Mouse (Mus musculus) limb, embryonic 14.5 days (tissue): ENCODE measurements at regions not wholly inside any gene's neighbourhood (a gene's known extent, or its start where the extent isn't known, plus 50 kb on each side); places are given as distances from the start of the nearest gene placed in this dataset.

ENCODE experiments used
- ATAC-seq: fragments of 200-750 bp; cut with Nextera tagmentation; 2 replicates; pipeline ENCODE4 v1.8.0; 2017; ENCODE audit warnings: low read depth, moderate number of reproducible peaks, moderate TSS enrichment; ENCODE audit not compliant: low FRiP score
- DNase-seq: peaks from one replicate; pipeline ENCODE4 v3.0.0-alpha.2; 2015; ENCODE audit warnings: low spot score
- H3K27ac ChIP-seq: fragments of 300-500 bp; sonication (generic); replicated peaks from 2 replicates; pipeline ENCODE4 v1.5.1; 2014; ENCODE audit warnings: low read depth, mild to moderate bottlenecking, low read length, moderate library complexity, mixed read lengths
- H3K27me3 ChIP-seq: fragments of 300-500 bp; sonication (generic); 2 replicates; pipeline ENCODE4 v1.6.1; 2014; ENCODE audit warnings: low read length, mixed read lengths; ENCODE audit not compliant: control insufficient read depth, insufficient read depth
- H3K36me3 ChIP-seq: fragments of 300-500 bp; sonication (generic); 2 replicates; pipeline ENCODE4 v1.6.1; 2014; ENCODE audit warnings: mild to moderate bottlenecking, low read length, moderate library complexity, mixed read lengths; ENCODE audit not compliant: control insufficient read depth, insufficient read depth
- H3K4me1 ChIP-seq: fragments of 300-500 bp; sonication (generic); 2 replicates; pipeline ENCODE4 v1.6.1; 2014; ENCODE audit warnings: antibody characterized with exemption, low read length, mixed read lengths; ENCODE audit not compliant: control insufficient read depth, insufficient read depth
- H3K4me2 ChIP-seq: fragments of 300-500 bp; sonication (generic); replicated peaks from 2 replicates; pipeline ENCODE4 v1.6.1; 2014; ENCODE audit warnings: low read depth, mild to moderate bottlenecking, low read length, moderate library complexity; ENCODE audit not compliant: severe bottlenecking
- H3K4me3 ChIP-seq: fragments of 300-500 bp; sonication (generic); replicated peaks from 2 replicates; pipeline ENCODE4 v1.5.1; 2014; ENCODE audit warnings: low read length
- H3K9ac ChIP-seq: fragments of 300-500 bp; sonication (generic); 2 replicates; pipeline ENCODE4 v1.6.1; 2014; ENCODE audit warnings: mild to moderate bottlenecking, low read depth, low read length, moderate library complexity; ENCODE audit not compliant: severe bottlenecking
- H3K9me3 ChIP-seq: fragments of 300-500 bp; sonication (generic); 2 replicates; pipeline ENCODE4 v1.6.1; 2016; ENCODE audit warnings: low read length; ENCODE audit not compliant: control insufficient read depth
- POLR2A ChIP-seq: fragments of 200-500 bp; IDR thresholded peaks from 2 replicates; pipeline ENCODE4 v1.8.0; 2012; ENCODE audit warnings: inconsistent platforms, mild to moderate bottlenecking, moderate library complexity, borderline replicate concordance; ENCODE audit not compliant: insufficient read depth, insufficient read length; ENCODE audit errors: extremely low read depth
- WGBS: fragments of 180-500 bp; shearing (Covaris S2); extraction: QIAGEN DNeasy Blood & Tissue Kit; methylation state at CpG from one replicate; pipeline ENCODE4 v1.1.7; 2014; 5-methylcytosine and 5-hydroxymethylcytosine counted together

- Histone ChIP-seq H3K27me3 (no peaks in the 10 kb centered on the region), H3K36me3 (no peaks in the 10 kb centered on the region), H3K4me1 (peaks cover 35% of the 10 kb centered on the region), H3K27ac (peak overlapping the region; percentile 66), H3K4me3 (no peak overlapping the region), H3K9ac (no peak overlapping the region), H3K9me3 (no peaks in the 10 kb centered on the region; the same call in 1 of the 2 replicates), H3K4me2 (no peak overlapping the region)
- no peak for TF ChIP-seq POLR2A
- DNase-seq (peak; percentile 55), ATAC-seq (peak; percentile 66)
- WGBS: 31% methylated on average over 5 of the region's 5 CpGs
Measured at GRCm38 (mm10) chr10:42089686-42090085, 71.4 kb upstream of the Armc2 start.

GRCm38 (mm10) chr10:42089235-42089625 lies 71.0 kb upstream of the Armc2 start:
- ATAC-seq (peak; percentile 86), DNase-seq (peak; percentile 86)
- H3K27me3 ChIP-seq: no peaks in the 10 kb centered on the region
- 17% methylated on average over 3 of the region's 3 CpGs for WGBS
- peak overlapping the region; percentile 66 for H3K27ac ChIP-seq
- peaks cover 35% of the 10 kb centered on the region for H3K4me1 ChIP-seq
- no peaks in the 10 kb centered on the region; the same call in 1 of the 2 replicates for H3K9me3 ChIP-seq
- H3K4me3 ChIP-seq: no peak overlapping the region
- TF ChIP-seq POLR2A: no peak
- no peak overlapping the region for H3K9ac ChIP-seq
- peak overlapping the region; percentile 1 for H3K4me2 ChIP-seq
- no peaks in the 10 kb centered on the region for H3K36me3 ChIP-seq

DNA sequence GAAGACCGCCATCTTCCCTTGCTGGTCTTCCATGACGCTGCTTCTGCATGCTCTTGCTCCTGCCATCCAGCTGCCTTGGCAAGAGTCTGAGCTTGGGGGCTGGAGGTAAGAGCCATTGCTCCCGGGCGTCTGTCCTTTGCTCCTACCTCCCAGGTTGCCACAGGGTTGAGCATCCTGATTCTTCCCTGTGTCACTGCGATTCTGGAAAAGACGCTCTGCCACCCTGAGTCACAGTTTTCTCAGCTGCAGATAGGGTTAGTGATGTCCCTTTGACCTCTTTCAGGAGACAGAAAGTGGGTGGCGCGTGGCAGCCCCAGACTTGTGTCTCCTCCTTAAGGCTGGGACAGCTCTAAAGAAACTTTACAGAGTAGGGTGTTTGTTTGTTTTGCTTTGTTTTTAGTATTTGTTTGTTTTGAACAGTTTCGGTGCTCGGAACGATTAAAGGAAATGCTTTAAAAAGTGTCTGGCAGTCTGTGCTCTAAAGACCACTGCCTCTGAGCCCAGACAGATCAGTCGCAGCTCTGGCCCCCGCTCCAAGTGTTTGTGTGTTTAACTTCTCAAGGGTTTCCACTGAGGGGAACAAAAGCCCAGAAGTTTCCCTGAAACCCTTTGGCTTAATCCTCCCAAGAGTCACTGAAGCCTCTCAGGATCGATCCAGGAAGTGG lies 70.5 kb upstream of the Armc2 start:
- H3K9me3 ChIP-seq: no peaks in the 10 kb centered on the region; the same call in 1 of the 2 replicates
- WGBS: 52% methylated on average over 14 of the region's 14 CpGs
- no peak for TF ChIP-seq POLR2A
- no peaks in the 10 kb centered on the region for H3K36me3 ChIP-seq
- H3K27ac ChIP-seq: peak overlapping the region; percentile 66
- H3K27me3 ChIP-seq: no peaks in the 10 kb centered on the region
- H3K9ac ChIP-seq: no peak overlapping the region
- ATAC-seq: no peak; the same call in 1 of the 2 replicates
- no peak for DNase-seq
- peak overlapping the region; percentile 1 for H3K4me2 ChIP-seq
- peaks cover 35% of the 10 kb centered on the region for H3K4me1 ChIP-seq
- no peak overlapping the region for H3K4me3 ChIP-seq

- H3K4me1 ChIP-seq: peaks cover 33% of the 10 kb centered on the region
- no peak overlapping the region for H3K27ac ChIP-seq
- H3K4me3 ChIP-seq: no peak overlapping the region
- H3K4me2 ChIP-seq: no peak overlapping the region
- H3K9ac ChIP-seq: no peak overlapping the region
- no peaks in the 10 kb centered on the region for H3K27me3 ChIP-seq
- no peak for TF ChIP-seq POLR2A
- no peak for ATAC-seq
- 82% methylated on average over 3 of the region's 3 CpGs for WGBS
- H3K9me3 ChIP-seq: no peaks in the 10 kb centered on the region; the same call in 1 of the 2 replicates
- no peaks in the 10 kb centered on the region for H3K36me3 ChIP-seq
- no peak for DNase-seq
Measured at GRCm38 (mm10) chr10:42087906-42088305, 69.7 kb upstream of the Armc2 start.

DNA sequence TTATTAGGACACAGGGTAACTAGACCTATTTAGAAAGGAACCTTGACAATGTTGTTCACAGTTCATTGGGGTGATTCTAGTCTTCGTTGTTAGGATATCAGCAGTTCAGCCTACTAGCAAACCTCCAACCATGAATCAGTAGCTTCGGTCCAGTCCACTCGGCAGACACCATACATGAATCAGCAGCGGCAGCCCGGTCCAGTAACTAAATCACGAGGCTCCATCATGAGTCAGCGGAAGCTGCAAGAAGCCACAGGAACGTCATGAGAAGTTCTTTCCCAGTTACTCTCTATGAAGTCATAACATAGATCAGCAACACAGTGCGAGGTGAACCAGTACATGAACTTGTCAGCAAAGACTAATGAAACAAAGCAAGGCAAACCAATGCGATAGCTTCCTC lies 68.4 kb upstream of the Armc2 start:
- ATAC-seq (no peak), DNase-seq (no peak)
- TF ChIP-seq POLR2A: no peak
- Histone ChIP-seq H3K27ac (no peak overlapping the region), H3K4me2 (no peak overlapping the region), H3K4me3 (no peak overlapping the region), H3K9me3 (no peaks in the 10 kb centered on the region; the same call in 1 of the 2 replicates), H3K4me1 (peaks cover 24% of the 10 kb centered on the region), H3K27me3 (no peaks in the 10 kb centered on the region), H3K36me3 (no peaks in the 10 kb centered on the region), H3K9ac (no peak overlapping the region)
- WGBS: 93% methylated on average over 10 of the region's 10 CpGs

DNA sequence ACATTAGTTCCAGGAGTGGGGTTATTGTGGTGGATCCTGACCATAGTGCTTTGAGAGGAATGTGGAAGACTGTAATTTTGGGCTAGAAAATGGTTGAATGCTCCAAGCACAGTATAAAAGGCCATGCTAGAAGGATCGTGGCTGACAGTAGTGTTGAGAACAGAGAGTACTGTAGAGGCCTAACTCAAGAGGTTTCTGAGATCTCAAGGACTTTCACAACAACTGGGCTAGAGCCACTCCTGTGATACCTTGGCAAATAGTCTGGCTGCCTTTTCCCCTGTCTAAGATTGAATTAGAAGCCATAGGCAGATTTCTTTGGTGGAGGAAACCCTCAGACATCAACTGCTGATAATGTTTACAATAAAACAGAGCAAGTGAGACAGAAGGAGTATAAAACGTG lies 67.1 kb upstream of the Armc2 start:
- no peak overlapping the region for H3K27ac ChIP-seq
- no peaks in the 10 kb centered on the region; the same call in 1 of the 2 replicates for H3K9me3 ChIP-seq
- H3K36me3 ChIP-seq: no peaks in the 10 kb centered on the region
- H3K4me3 ChIP-seq: no peak overlapping the region
- H3K4me2 ChIP-seq: no peak overlapping the region
- TF ChIP-seq POLR2A: no peak
- H3K4me1 ChIP-seq: peaks cover 22% of the 10 kb centered on the region
- H3K27me3 ChIP-seq: no peaks in the 10 kb centered on the region
- no peak overlapping the region for H3K9ac ChIP-seq
- DNase-seq: no peak
- 78% methylated on average over 2 of the region's 2 CpGs for WGBS
- ATAC-seq: no peak
